Mouse (Mus musculus): ENCODE measurements around the gene Catsperd. TPM values are rescaled to one million over a fixed set of nuclear protein-coding genes. Genes with fewer than 3 reads are reported as not detected.

The Catsperd gene
- 0.09 and 0.25 TPM in 2 replicates for polyA plus RNA-seq (2012; rRNA removed)

- WGBS: 7% methylated on average over 26 of the region's 26 CpGs
Observed at GRCm38 (mm10) chr17:56627530-56628277, at the start of gene Catsperd. Gene Catsperd, plus strand, starts transcription at chr17:56628143.

GRCm38 (mm10) chr17:56583071-56583470 lies 44.9 kb upstream of the Catsperd start:
- no peaks in the 10 kb centered on the region for H3K27me3 ChIP-seq (ENCODE audit: control insufficient read depth, insufficient read depth, low read length)
- TF ChIP-seq POLR2A (IDR thresholded peaks at IDR 0.05; ENCODE audit: low read depth, low read length) (no peak), CTCF (IDR thresholded peaks at IDR 0.05; ENCODE audit: extremely low read depth, insufficient read length, insufficient replicate concordance, low read depth, low read length) (no peak)
- peak overlapping the region; percentile 89 for H3K4me3 ChIP-seq (ENCODE audit: low read depth, low read length)
- 43% methylated on average over 1 of the region's 1 CpGs for WGBS
- H3K27ac ChIP-seq (ENCODE audit: insufficient read depth, low read depth, low read length): no peak overlapping the region
- H3K4me1 ChIP-seq (ENCODE audit: control insufficient read depth, insufficient read depth, insufficient read length, low read length): peaks cover 19% of the 10 kb centered on the region
- peaks cover 44% of the 10 kb centered on the region for H3K36me3 ChIP-seq (ENCODE audit: control insufficient read depth, insufficient read depth, low read length)

More at GRCm38 (mm10) chr17:56627530-56628277, at the start of gene Catsperd:
- Histone ChIP-seq H3K4me1 (ENCODE audit: control insufficient read depth, insufficient read depth, insufficient read length, low read length) (peaks cover 10% of the 10 kb centered on the region; the same call in 1 of the 2 replicates), H3K36me3 (ENCODE audit: control insufficient read depth, insufficient read depth, low read length) (no peaks in the 10 kb centered on the region), H3K27me3 (ENCODE audit: control insufficient read depth, insufficient read depth, low read length) (no peaks in the 10 kb centered on the region), H3K27ac (ENCODE audit: insufficient read depth, low read depth, low read length) (peak within 1 kb of the TSS; percentile 60), H3K4me3 (ENCODE audit: low read depth, low read length) (peak within 1 kb of the TSS; percentile 87)
- TF ChIP-seq POLR2A (IDR thresholded peaks at IDR 0.05; ENCODE audit: low read depth, low read length): no peak
- TF ChIP-seq CTCF (IDR thresholded peaks at IDR 0.05; ENCODE audit: extremely low read depth, insufficient read length, insufficient replicate concordance, low read depth, low read length): no peak

GRCm38 (mm10) chr17:56583611-56584256 lies 44.2 kb upstream of the Catsperd start:
- Histone ChIP-seq H3K36me3 (ENCODE audit: control insufficient read depth, insufficient read depth, low read length) (peaks cover 42% of the 10 kb centered on the region), H3K4me1 (ENCODE audit: control insufficient read depth, insufficient read depth, insufficient read length, low read length) (peaks cover 19% of the 10 kb centered on the region), H3K27me3 (ENCODE audit: control insufficient read depth, insufficient read depth, low read length) (no peaks in the 10 kb centered on the region), H3K27ac (ENCODE audit: insufficient read depth, low read depth, low read length) (peak overlapping the region; percentile 93), H3K4me3 (ENCODE audit: low read depth, low read length) (peak overlapping the region; percentile 89)
- under 1% methylated on average over 33 of the region's 33 CpGs for WGBS
- no peak for TF ChIP-seq POLR2A (IDR thresholded peaks at IDR 0.05; ENCODE audit: low read depth, low read length)
- TF ChIP-seq CTCF (IDR thresholded peaks at IDR 0.05; ENCODE audit: extremely low read depth, insufficient read length, insufficient replicate concordance, low read depth, low read length): no peak

GRCm38 (mm10) chr17:56584257-56585130 lies 43.4 kb upstream of the Catsperd start, which contains the start of the genes Safb2 and Safb:
Gene Safb2, minus strand, starts transcription at chr17:56584585.
Gene Safb, plus strand, starts transcription at chr17:56584825.
- Histone ChIP-seq H3K4me3 (ENCODE audit: low read depth, low read length) (peak within 1 kb of the TSS; percentile 95), H3K27me3 (ENCODE audit: control insufficient read depth, insufficient read depth, low read length) (no peaks in the 10 kb centered on the region), H3K4me1 (ENCODE audit: control insufficient read depth, insufficient read depth, insufficient read length, low read length) (peaks cover 19% of the 10 kb centered on the region), H3K27ac (ENCODE audit: insufficient read depth, low read depth, low read length) (peak within 1 kb of the TSS; percentile 93), H3K36me3 (ENCODE audit: control insufficient read depth, insufficient read depth, low read length) (peaks cover 45% of the 10 kb centered on the region)
- TF ChIP-seq POLR2A (IDR thresholded peaks at IDR 0.05; ENCODE audit: low read depth, low read length): peak; percentile 81
- TF ChIP-seq CTCF (IDR thresholded peaks at IDR 0.05; ENCODE audit: extremely low read depth, insufficient read length, insufficient replicate concordance, low read depth, low read length): no peak
- under 1% methylated on average over 100 of the region's 101 CpGs for WGBS

- peak overlapping the region; percentile 80 for H3K27ac ChIP-seq (ENCODE audit: insufficient read depth, low read depth, low read length)
- no peaks in the 10 kb centered on the region for H3K27me3 ChIP-seq (ENCODE audit: control insufficient read depth, insufficient read depth, low read length)
- peaks cover 50% of the 10 kb centered on the region for H3K36me3 ChIP-seq (ENCODE audit: control insufficient read depth, insufficient read depth, low read length)
- H3K4me1 ChIP-seq (ENCODE audit: control insufficient read depth, insufficient read depth, insufficient read length, low read length): peaks cover 19% of the 10 kb centered on the region
- TF ChIP-seq POLR2A (IDR thresholded peaks at IDR 0.05; ENCODE audit: low read depth, low read length) (no peak), CTCF (IDR thresholded peaks at IDR 0.05; ENCODE audit: extremely low read depth, insufficient read length, insufficient replicate concordance, low read depth, low read length) (no peak)
- peak overlapping the region; percentile 95 for H3K4me3 ChIP-seq (ENCODE audit: low read depth, low read length)
- under 1% methylated on average over 61 of the region's 61 CpGs for WGBS
Observed at GRCm38 (mm10) chr17:56585171-56585821, 42.6 kb upstream of the Catsperd start.

GRCm38 (mm10) chr17:56587773-56588172 lies 40.2 kb upstream of the Catsperd start:
- peaks cover 51% of the 10 kb centered on the region for H3K36me3 ChIP-seq (ENCODE audit: control insufficient read depth, insufficient read depth, low read length)
- H3K4me3 ChIP-seq (ENCODE audit: low read depth, low read length): no peak overlapping the region
- no peak for TF ChIP-seq CTCF (IDR thresholded peaks at IDR 0.05; ENCODE audit: extremely low read depth, insufficient read length, insufficient replicate concordance, low read depth, low read length)
- TF ChIP-seq POLR2A (IDR thresholded peaks at IDR 0.05; ENCODE audit: low read depth, low read length): no peak
- peaks cover 12% of the 10 kb centered on the region for H3K4me1 ChIP-seq (ENCODE audit: control insufficient read depth, insufficient read depth, insufficient read length, low read length)
- no peaks in the 10 kb centered on the region for H3K27me3 ChIP-seq (ENCODE audit: control insufficient read depth, insufficient read depth, low read length)
- WGBS: 76% methylated on average over 1 of the region's 1 CpGs
- H3K27ac ChIP-seq (ENCODE audit: insufficient read depth, low read depth, low read length): no peak overlapping the region
